ENCODE assay signal across 28 mouse cellular contexts in the genomic region with DNA sequence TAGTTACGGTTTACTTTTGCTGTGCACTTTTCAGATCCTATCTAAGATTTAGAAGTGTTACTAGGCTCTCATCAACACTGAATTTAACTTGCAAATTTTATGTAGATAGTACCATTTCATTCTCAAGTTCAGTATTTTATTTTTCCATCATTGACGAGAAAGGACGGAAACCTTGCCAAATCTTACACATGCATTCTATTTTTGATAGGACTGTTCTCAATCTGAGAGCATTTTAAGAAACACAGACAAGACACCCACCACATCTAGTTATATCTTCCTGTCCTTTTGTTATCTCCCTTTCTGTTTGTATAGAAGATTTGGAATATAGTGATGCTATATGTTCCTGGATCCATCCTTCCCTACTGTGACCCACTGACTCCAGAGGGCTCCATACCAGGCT.
"Had no signal": no experiment of that assay in that cellular context is flagged by ENCODE, and none has a peak within 500 bp of the region (broad histone marks: within the 10 kb centered on the region; RNA-seq: fewer than 3 reads in every experiment).

No protein-coding gene starts in this region.

- H3K4me1 ChIP-seq: embryonic facial prominence, embryonic 10.5 days; embryonic facial prominence, embryonic 12.5 days; embryonic facial prominence, embryonic 13.5 days; embryonic facial prominence, embryonic 15.5 days; forebrain, embryonic 10.5 days; forebrain, embryonic 12.5 days; forebrain, embryonic 13.5 days; forebrain, embryonic 15.5 days had no signal

- H3K9me3 ChIP-seq: embryonic facial prominence, embryonic 10.5 days; embryonic facial prominence, embryonic 12.5 days; embryonic facial prominence, embryonic 13.5 days; embryonic facial prominence, embryonic 15.5 days; forebrain, embryonic 10.5 days; forebrain, embryonic 12.5 days; forebrain, embryonic 13.5 days; forebrain, embryonic 15.5 days had no signal

- H3K27ac ChIP-seq: embryonic facial prominence, embryonic 10.5 days; embryonic facial prominence, embryonic 12.5 days; embryonic facial prominence, embryonic 13.5 days; embryonic facial prominence, embryonic 15.5 days; forebrain, embryonic 10.5 days; forebrain, embryonic 12.5 days; forebrain, embryonic 13.5 days; forebrain, embryonic 15.5 days; heart, adult 2 months had no signal

- H3K4me3 ChIP-seq: embryonic facial prominence, embryonic 10.5 days; embryonic facial prominence, embryonic 12.5 days; embryonic facial prominence, embryonic 13.5 days; embryonic facial prominence, embryonic 15.5 days; erythroblast, embryonic 14.5 days; forebrain, embryonic 10.5 days; forebrain, embryonic 12.5 days; forebrain, embryonic 13.5 days; forebrain, embryonic 15.5 days; heart, adult 2 months had no signal

- H3K9ac ChIP-seq: embryonic facial prominence, embryonic 12.5 days; embryonic facial prominence, embryonic 13.5 days; embryonic facial prominence, embryonic 15.5 days; forebrain, embryonic 12.5 days; forebrain, embryonic 13.5 days; forebrain, embryonic 15.5 days; forebrain, postnatal 0 days had no signal

- H3K36me3 ChIP-seq: embryonic facial prominence, embryonic 10.5 days; embryonic facial prominence, embryonic 12.5 days; embryonic facial prominence, embryonic 13.5 days; embryonic facial prominence, embryonic 15.5 days; forebrain, embryonic 10.5 days; forebrain, embryonic 12.5 days; forebrain, embryonic 15.5 days had no signal

- H3K4me2 ChIP-seq: embryonic facial prominence, embryonic 12.5 days; embryonic facial prominence, embryonic 13.5 days; embryonic facial prominence, embryonic 15.5 days; forebrain, embryonic 12.5 days; forebrain, embryonic 13.5 days; forebrain, embryonic 15.5 days had no signal

- DNase-seq: cerebellum, adult 2 months; cerebellum, adult 8-10 months; cerebellum, adult 9-10 months; cerebellum, adult 9-11 months; cerebellum, postnatal 10 days; cerebellum, postnatal 14 days; cerebellum, postnatal 25 days; cerebellum, postnatal 36 days; embryo, embryonic 11 days; forebrain, postnatal 0 days; gastrocnemius, postnatal 10 days; gastrocnemius, postnatal 14 days; gastrocnemius, postnatal 25 days; gastrocnemius, postnatal 36 days; heart, adult 11 months; heart, adult 18-20 months; heart, adult 2 months had no signal

- H3K27me3 ChIP-seq: embryonic facial prominence, embryonic 12.5 days; embryonic facial prominence, embryonic 13.5 days; embryonic facial prominence, embryonic 15.5 days; forebrain, embryonic 12.5 days; forebrain, embryonic 13.5 days; forebrain, embryonic 15.5 days had no signal

- ATAC-seq: forebrain, embryonic 13.5 days; forebrain, embryonic 14.5 days; forebrain, embryonic 15.5 days; forebrain, embryonic 16.5 days; forebrain, postnatal 0 days had no signal
